Comparison of ENCODE assay signal across 9 mouse cellular contexts in genomic region chr16:91534477-91534876, GRCm38 (mm10). TPM values are rescaled to one million over a fixed set of nuclear protein-coding genes. Genes with fewer than 3 reads are reported as not detected.
DNase-seq lines count a peak whose midpoint lies in the region; ATAC-seq and TF ChIP-seq lines count a peak whose summit lies in the region.
"Had no signal": no experiment of that assay in that cellular context is flagged by ENCODE, and none has a peak within 500 bp of the region (broad histone marks: within the 10 kb centered on the region; RNA-seq: fewer than 3 reads in every experiment).

No protein-coding gene starts in this region.

- no peak for TF ChIP-seq CTCF in gastrocnemius, adult 2 months (IDR thresholded peaks at IDR 0.05)
- TF ChIP-seq CTCF in hindbrain, postnatal 0 days (IDR thresholded peaks at IDR 0.05; ENCODE audit: low read depth): no peak

- 58% methylated on average over 13 of the region's 13 CpGs for WGBS in midbrain, embryonic 11.5 days
- 54% methylated on average over 13 of the region's 13 CpGs for WGBS in midbrain, embryonic 13.5 days
- WGBS in hindbrain, postnatal 0 days: 59% methylated on average over 13 of the region's 13 CpGs
- WGBS in neural tube, embryonic 11.5 days: 52% methylated on average over 13 of the region's 13 CpGs

- no peak overlapping the region for H3K27ac ChIP-seq in gastrocnemius, adult 2 months
- no peak overlapping the region for H3K27ac ChIP-seq in midbrain, embryonic 11.5 days (ENCODE audit: low read depth, low read length)
- no peak overlapping the region for H3K27ac ChIP-seq in midbrain, embryonic 13.5 days
- H3K27ac ChIP-seq in hindbrain, postnatal 0 days: no peak overlapping the region
- no peak overlapping the region for H3K27ac ChIP-seq in neural tube, embryonic 11.5 days (ENCODE audit: low read depth, low read length)

- DNase-seq in gastrocnemius, adult 2 months: peak; percentile 54
- no peak for DNase-seq in gastrocnemius, postnatal 36 days
- DNase-seq in midbrain, embryonic 11.5 days (ENCODE audit: low spot score, missing footprints): peak; percentile 99
- DNase-seq in adipocyte (ENCODE audit: low spot score): peak; percentile 96
- peak; percentile 84 for DNase-seq in hindbrain, postnatal 0 days (ENCODE audit: low spot score)
- DNase-seq in neural tube, embryonic 11.5 days (ENCODE audit: low spot score): peak; percentile 85
- DNase-seq in urinary bladder, adult 2 months (ENCODE audit: low spot score): no peak

- ATAC-seq in midbrain, embryonic 11.5 days (ENCODE audit: low FRiP score): no peak
- no peak for ATAC-seq in midbrain, embryonic 13.5 days
- ATAC-seq in hindbrain, postnatal 0 days: no peak
- ATAC-seq in neural tube, embryonic 11.5 days (ENCODE audit: insufficient read depth, low FRiP score, low TSS enrichment): no peak

- H3K9ac ChIP-seq in midbrain, embryonic 11.5 days (ENCODE audit: low read length): no peak overlapping the region
- H3K9ac ChIP-seq in midbrain, embryonic 13.5 days (replicated peaks): no peak overlapping the region
- H3K9ac ChIP-seq in hindbrain, postnatal 0 days (replicated peaks; ENCODE audit: low read length): no peak overlapping the region
- H3K9ac ChIP-seq in neural tube, embryonic 11.5 days (ENCODE audit: low read length): no peak overlapping the region

- H3K4me2 ChIP-seq in midbrain, embryonic 11.5 days: no peak overlapping the region
- H3K4me2 ChIP-seq in midbrain, embryonic 13.5 days (replicated peaks): no peak overlapping the region
- H3K4me2 ChIP-seq in hindbrain, postnatal 0 days (ENCODE audit: low read depth, low read length): no peak overlapping the region
- H3K4me2 ChIP-seq in neural tube, embryonic 11.5 days (ENCODE audit: low read depth): no peak overlapping the region

- intact Hi-C loops in gastrocnemius, adult 2 months (cut with DNase I): no loop called here
- intact Hi-C loops in gastrocnemius, postnatal 36 days (cut with DNase I): no loop called here

- H3K4me3 ChIP-seq in gastrocnemius, adult 2 months: no peak overlapping the region
- H3K4me3 ChIP-seq in midbrain, embryonic 11.5 days (ENCODE audit: low read depth, low read length): no peak overlapping the region
- H3K4me3 ChIP-seq in midbrain, embryonic 13.5 days (replicated peaks): no peak overlapping the region
- H3K4me3 ChIP-seq in hindbrain, postnatal 0 days (ENCODE audit: low read length): no peak overlapping the region
- no peak overlapping the region for H3K4me3 ChIP-seq in neural tube, embryonic 11.5 days (ENCODE audit: low read depth, low read length)
- H3K4me3 ChIP-seq: megakaryocyte, embryonic 14.5 days had no signal

- no peaks in the 10 kb centered on the region for H3K27me3 ChIP-seq in midbrain, embryonic 11.5 days (ENCODE audit: control insufficient read depth, insufficient read depth, low read length)
- H3K27me3 ChIP-seq in midbrain, embryonic 13.5 days: no peaks in the 10 kb centered on the region
- H3K27me3 ChIP-seq in hindbrain, postnatal 0 days (ENCODE audit: insufficient read depth, low read length): no peaks in the 10 kb centered on the region
- H3K27me3 ChIP-seq in neural tube, embryonic 11.5 days (ENCODE audit: control insufficient read depth, insufficient read depth, low read length): no peaks in the 10 kb centered on the region

- H3K9me3 ChIP-seq in midbrain, embryonic 11.5 days (ENCODE audit: control insufficient read depth, low read length): no peaks in the 10 kb centered on the region
- no peaks in the 10 kb centered on the region for H3K9me3 ChIP-seq in midbrain, embryonic 13.5 days
- H3K9me3 ChIP-seq in hindbrain, postnatal 0 days (ENCODE audit: low read length): no peaks in the 10 kb centered on the region
- H3K9me3 ChIP-seq in neural tube, embryonic 11.5 days (ENCODE audit: control insufficient read depth, low read length): no peaks in the 10 kb centered on the region
- H3K9me3 ChIP-seq: megakaryocyte, embryonic 14.5 days had no signal

- H3K4me1 ChIP-seq in midbrain, embryonic 11.5 days (ENCODE audit: control insufficient read depth, insufficient read depth, low read length): no peaks in the 10 kb centered on the region
- no peaks in the 10 kb centered on the region for H3K4me1 ChIP-seq in midbrain, embryonic 13.5 days (replicated peaks)
- H3K4me1 ChIP-seq in hindbrain, postnatal 0 days (ENCODE audit: insufficient read depth, low read length): no peaks in the 10 kb centered on the region
- no peaks in the 10 kb centered on the region for H3K4me1 ChIP-seq in neural tube, embryonic 11.5 days (ENCODE audit: control insufficient read depth, insufficient read depth, low read length)

- H3K36me3 ChIP-seq in midbrain, embryonic 11.5 days (ENCODE audit: control insufficient read depth, insufficient read depth, low read length): no peaks in the 10 kb centered on the region
- no peaks in the 10 kb centered on the region for H3K36me3 ChIP-seq in midbrain, embryonic 13.5 days
- H3K36me3 ChIP-seq in hindbrain, postnatal 0 days (ENCODE audit: insufficient read depth, low read length): no peaks in the 10 kb centered on the region
- no peaks in the 10 kb centered on the region for H3K36me3 ChIP-seq in neural tube, embryonic 11.5 days (ENCODE audit: control insufficient read depth, insufficient read depth, low read length)

RNA-seq across cellular contexts. Expression of gene Ifngr2, which starts 12.4 kb away (rescaled TPM):
- total RNA-seq in gastrocnemius, adult 2 months (2021): 10 to 100 TPM; 55.2 to 55.5 TPM
- 10 to 100 TPM; 58.2 to 63.2 TPM for total RNA-seq in gastrocnemius, postnatal 36 days (2021)
- polyA plus RNA-seq in midbrain, embryonic 11.5 days (2014; fragmentation: Nextera tagmentation; extraction: Ambion mirVana): 33.1 and 34.8 TPM in 2 replicates
- polyA plus RNA-seq in midbrain, embryonic 13.5 days (2015; fragmentation: Nextera tagmentation; extraction: Ambion mirVana): 57.6 and 63.5 TPM in 2 replicates
- 53.1 and 68.4 TPM in 2 replicates for total RNA-seq in hindbrain, postnatal 0 days (2014; rRNA removed)
- 131 and 140 TPM in 2 replicates for polyA plus RNA-seq in hindbrain, postnatal 0 days (2015; fragmentation: Nextera tagmentation; extraction: Ambion mirVana)
- polyA plus RNA-seq in neural tube, embryonic 11.5 days (2014; fragmentation: Nextera tagmentation; extraction: Ambion mirVana): 35.8 and 40.8 TPM in 2 replicates
- polyA plus RNA-seq in urinary bladder, adult 2 months (2012; rRNA removed): 32.1 and 34.3 TPM in 2 replicates

RNA-seq across cellular contexts. Expression of gene Ifnar1, which starts 49.4 kb away (rescaled TPM):
- total RNA-seq in gastrocnemius, adult 2 months (2021): 10 to 100 TPM; 12.6 to 15.1 TPM
- total RNA-seq in gastrocnemius, postnatal 36 days (2021): 10 to 100 TPM in 1 of 2 experiments, 1 to 10 TPM in 1; 9.6 to 11.3 TPM
- polyA plus RNA-seq in midbrain, embryonic 11.5 days (2014; fragmentation: Nextera tagmentation; extraction: Ambion mirVana): 49.9 and 53.8 TPM in 2 replicates
- polyA plus RNA-seq in midbrain, embryonic 13.5 days (2015; fragmentation: Nextera tagmentation; extraction: Ambion mirVana): 54.7 and 55.2 TPM in 2 replicates
- 53.1 and 60.5 TPM in 2 replicates for total RNA-seq in hindbrain, postnatal 0 days (2014; rRNA removed)
- 33.6 and 34.1 TPM in 2 replicates for polyA plus RNA-seq in hindbrain, postnatal 0 days (2015; fragmentation: Nextera tagmentation; extraction: Ambion mirVana)
- 53.9 and 56.0 TPM in 2 replicates for polyA plus RNA-seq in neural tube, embryonic 11.5 days (2014; fragmentation: Nextera tagmentation; extraction: Ambion mirVana)
- 30.8 and 33.2 TPM in 2 replicates for polyA plus RNA-seq in urinary bladder, adult 2 months (2012; rRNA removed)

Comparison
In these comparisons a context has a peak if more than half of its experiments do, and no peak if none do; other contexts are left out.
1. DNase-seq: peak in gastrocnemius, adult 2 months (single experiment), midbrain, embryonic 11.5 days (single experiment), adipocyte (single experiment), hindbrain, postnatal 0 days (single experiment) and neural tube, embryonic 11.5 days (single experiment); none in gastrocnemius, postnatal 36 days (0 of 2) and urinary bladder, adult 2 months (single experiment).